Mouse (Mus musculus) thymus, postnatal 10 days (tissue): ENCODE data around the gene Sec1.

ENCODE experiments used
- DNase-seq, 2 experiments: peaks; one replicate each; pipeline ENCODE4 v3.0.0; 2021; ENCODE audit warnings: low spot score in 2 of 2

Gene Sec1

DNA sequence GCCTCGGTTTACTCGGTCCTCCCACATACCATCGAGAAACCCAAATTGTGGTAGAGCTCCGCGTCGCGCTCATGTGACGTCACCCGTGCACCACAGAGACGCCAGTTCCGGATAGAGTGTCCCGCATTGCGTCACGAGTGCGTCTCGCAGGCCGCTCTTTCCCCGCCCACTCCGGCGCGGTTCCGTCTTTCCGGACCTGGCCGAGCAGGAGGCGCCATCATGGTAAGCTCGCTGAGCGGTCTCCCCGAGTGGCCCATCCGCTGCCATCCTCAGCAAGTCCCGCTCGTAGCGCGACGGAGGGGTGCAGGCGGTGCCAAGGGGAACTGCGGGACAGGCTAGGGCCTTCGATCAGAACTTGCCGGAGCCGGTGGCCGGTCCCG lies 23.7 kb upstream of the Sec1 start, which contains the start of gene Sphk2:
Gene Sphk2 (minus strand): TSS at position 85 of the 380 bp plus-strand sequence.
- DNase-seq: peak; percentile 97

DNA sequence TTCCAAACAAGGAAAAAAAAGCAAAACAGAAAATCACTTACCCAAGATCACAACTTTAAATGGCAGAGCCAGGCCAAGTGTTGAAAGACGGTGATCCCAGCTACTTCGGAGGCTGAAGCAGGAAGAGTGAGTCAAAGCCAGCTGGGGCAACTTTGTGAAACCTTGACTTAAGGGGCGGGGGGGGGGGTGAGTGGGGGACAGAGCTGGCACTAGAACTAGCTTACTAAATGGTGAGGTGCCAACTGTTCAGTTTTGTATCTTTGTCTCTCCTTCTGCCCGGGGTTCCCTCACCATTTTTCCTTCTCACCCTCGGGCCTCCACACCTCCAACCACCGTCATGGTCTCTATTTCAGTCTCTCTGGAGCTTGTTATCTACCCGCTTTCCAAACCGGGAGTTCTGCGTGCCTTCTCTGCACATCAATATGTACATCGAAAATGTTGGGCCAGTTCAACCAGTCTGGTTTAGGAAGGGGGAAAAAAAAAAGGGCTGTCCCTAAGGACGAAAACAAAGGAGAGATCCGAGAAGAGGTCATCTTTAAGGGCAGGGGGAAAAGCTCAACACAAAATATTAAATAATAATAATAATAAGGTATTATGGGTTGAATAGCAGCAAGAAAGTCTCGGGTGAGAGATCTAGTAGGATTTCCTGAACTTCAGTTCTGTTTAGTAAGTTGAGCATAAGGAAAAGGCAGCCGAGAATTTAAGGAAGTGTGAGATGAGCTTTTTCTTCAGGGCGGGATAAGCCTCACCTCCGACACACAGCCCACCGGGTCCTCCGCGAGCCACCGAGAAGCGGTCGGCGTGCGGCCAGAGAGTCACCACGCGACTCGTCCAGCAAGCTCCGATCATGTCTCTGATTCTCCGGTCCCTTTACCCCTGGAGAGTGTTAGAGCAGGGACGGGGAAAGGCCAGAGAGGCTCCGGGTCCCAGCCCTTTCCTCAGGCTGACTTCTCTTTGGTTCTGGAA lies 23.0 kb upstream of the Sec1 start:
- peak in 1 of 2 experiments; percentile 7 for DNase-seq

DNA sequence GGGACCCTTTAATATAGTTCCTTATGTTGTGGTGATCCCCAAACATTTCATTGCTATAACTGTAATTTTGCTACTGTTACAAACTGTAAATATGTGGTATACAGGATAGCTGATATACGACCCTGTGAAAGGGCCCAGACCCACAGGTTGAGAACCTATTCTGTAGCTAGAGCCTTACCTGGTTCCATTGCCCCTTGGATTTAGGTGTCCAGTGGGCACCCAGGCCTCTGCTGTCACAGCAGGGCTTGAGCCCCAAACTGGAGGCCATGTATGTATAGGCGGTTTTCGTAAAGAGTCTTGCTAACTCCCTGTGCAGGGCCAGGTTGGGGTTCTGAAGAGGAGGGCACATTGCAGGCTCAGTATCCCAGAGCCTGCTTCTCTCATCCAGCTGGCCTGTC lies 22.3 kb upstream of the Sec1 start:
- DNase-seq: peak in 1 of 2 experiments; percentile 3

DNA sequence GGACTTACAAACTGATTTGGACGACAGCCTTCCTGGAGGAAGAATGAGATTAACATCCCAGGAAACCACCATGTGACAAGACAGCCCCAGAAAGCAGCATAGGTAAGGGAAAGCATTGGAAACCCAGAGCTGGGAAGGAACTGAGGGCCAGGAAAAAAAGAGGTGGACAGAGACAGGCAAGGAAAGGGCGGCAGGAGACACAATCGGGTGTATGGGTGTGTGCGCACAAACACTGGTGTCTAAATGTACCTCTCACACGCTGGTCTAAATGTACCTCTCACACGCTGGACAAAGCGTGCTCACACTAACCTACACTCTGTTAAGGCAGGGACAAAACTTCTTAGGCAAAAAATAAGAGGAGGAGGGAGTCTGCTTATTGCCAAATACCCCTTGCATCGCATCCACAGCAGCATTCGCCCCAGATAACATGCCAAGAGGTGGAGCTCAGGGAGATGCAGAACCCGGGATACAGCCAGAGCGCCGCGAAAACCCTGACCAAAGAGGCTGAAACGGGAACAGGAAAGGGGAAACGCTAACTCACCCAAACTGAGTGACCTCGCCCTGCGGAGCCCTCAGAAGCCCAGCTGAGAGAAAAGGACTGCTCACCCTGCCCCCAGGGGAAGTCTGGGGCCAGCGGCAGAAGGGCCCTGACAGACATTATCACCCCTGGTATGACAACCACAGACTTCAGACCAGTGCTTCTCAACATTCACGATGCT lies 21.7 kb upstream of the Sec1 start:
- DNase-seq: peak in 1 of 2 experiments; percentile 13

DNA sequence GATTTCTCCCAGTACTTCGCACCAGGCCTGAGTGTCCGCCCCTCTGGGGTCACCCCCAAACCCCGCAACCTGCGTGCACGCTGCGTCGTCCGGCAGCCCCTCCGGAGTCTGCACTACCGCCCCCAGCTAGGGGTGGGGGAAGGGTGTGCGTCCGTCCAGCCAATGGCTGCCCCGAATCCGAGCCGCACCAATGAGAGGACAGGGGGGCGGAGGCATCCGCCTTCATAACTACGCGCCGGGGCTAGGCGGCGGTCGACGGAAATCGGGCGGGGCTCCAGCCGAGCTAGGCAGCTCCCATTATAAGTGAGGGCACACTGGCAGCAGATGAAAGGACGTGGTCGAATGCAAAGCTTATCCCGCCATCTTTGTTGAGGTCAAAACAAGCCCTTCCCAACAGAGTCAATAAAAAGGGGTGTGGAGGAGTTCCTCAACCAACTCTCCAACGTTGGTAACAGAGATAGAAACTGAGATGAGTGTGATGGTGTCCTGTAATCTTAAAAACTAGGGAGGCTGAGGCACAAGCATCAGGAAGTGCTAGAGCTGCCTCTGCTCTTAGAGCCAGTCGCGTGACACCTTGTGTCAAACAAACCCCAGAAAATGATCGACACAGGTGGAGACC lies 21.0 kb upstream of the Sec1 start, which contains the start of gene Rpl18:
Gene Rpl18 (plus strand): TSS at position 368 of the 619 bp plus-strand sequence.
- DNase-seq: peak; percentile 96 to 98

DNA sequence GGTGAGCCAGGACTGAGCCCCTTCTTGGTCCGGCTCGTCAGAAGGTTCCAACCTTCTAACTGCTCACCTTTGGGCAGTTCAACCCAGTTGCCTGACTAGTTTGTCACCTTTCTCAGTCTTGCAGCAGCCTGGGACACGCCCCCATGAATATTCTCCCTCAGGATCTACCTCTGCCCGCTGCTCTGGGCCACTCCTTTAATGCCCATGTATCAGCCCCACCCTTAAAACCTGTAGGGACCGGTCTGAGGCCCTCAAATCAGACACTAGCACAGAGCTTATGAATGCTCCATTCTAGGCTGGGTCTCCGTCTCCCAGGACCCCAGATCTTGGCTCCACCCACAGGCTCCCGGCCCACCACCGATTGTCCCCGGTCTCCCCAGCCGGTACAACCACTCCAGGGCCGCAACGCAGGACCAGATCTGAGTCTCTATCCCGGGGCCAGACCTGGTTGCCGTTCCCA lies 20.5 kb upstream of the Sec1 start:
- DNase-seq: no peak

DNA sequence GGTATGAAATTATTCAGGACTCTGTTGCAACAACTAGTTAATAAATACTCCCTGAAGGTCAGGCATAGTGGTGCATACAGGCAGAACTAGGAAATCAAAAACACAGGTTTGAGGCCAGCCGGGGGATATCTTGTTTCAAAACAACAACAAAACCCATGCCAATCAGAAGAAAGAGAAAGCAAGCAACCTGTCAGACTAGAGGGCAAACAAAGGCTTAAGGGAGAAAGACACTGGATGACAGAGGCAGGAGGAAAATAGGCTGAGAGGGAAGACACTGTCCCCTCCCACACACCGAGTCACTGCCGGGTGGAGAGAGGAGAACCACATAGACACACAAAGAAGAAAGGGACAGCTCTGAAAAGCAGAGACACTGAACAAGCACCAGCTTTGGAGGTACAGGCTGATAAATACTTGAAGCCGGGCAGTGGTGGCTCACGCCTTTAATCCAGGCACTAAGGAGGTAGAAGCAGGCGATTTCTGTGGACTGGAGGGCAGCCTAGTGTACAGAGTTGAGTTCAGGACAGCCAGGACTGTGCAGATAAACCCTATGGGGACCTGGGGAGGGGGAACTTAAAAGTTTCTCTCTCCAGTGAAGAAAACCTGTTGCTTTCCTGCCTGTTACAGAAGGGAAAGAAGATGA lies 19.8 kb upstream of the Sec1 start:
- no peak for DNase-seq

DNA sequence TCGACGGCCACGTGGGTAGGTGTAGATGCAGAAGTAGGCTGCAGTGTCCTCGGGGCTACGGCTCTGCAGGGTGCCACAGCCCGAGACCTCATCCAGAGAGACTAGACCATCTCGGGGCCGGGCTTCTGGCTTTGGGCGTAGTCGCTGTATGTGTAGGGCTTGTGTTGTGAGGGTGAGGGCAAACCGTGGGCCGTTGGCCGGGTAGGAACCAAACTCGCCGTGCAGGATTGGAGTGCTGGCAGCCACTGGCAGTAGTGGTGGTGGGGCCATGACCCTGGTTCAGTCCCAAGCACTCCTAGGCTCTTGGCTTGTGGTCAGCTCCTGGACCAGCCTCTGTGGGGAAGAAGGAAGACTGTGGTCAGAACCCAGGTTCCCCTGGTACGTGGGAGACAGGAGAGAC lies 19.2 kb upstream of the Sec1 start:
- no peak for DNase-seq

DNA sequence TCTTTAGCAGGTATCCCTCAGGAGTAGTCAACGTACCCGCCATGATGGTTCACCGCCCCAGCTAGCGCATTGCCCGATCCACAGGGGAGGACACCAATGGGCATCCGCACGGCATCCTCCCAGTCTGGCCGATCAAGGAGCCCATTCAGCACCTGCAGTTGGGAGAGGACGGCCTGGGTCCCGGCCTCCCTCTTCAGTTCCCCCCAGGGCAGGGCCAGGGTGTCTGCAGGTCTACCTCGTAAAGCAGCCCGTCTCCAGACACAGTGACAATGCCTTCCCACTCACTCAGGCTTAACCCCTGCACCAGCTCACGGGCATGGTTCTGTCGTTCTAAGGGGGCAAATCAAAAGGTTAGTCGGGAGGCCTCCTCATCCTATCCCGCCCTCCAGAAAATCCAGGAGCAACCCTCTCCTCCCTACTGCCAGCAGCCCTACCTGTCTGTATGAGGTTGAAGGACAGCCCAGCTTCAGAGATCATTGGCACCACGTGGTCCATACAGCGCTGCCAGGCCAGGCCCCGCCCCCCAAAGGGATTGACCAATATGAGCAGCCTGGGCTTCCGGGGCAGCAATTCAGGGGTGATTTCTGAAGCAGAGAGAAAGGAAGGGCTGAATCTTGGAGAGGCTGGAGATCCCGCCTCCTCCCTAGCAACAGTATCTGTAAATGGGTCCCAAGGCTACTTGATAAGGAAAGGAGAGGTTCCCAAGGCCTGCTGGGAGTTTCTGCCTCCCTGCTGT lies 18.0 kb upstream of the Sec1 start:
- DNase-seq: no peak

DNA sequence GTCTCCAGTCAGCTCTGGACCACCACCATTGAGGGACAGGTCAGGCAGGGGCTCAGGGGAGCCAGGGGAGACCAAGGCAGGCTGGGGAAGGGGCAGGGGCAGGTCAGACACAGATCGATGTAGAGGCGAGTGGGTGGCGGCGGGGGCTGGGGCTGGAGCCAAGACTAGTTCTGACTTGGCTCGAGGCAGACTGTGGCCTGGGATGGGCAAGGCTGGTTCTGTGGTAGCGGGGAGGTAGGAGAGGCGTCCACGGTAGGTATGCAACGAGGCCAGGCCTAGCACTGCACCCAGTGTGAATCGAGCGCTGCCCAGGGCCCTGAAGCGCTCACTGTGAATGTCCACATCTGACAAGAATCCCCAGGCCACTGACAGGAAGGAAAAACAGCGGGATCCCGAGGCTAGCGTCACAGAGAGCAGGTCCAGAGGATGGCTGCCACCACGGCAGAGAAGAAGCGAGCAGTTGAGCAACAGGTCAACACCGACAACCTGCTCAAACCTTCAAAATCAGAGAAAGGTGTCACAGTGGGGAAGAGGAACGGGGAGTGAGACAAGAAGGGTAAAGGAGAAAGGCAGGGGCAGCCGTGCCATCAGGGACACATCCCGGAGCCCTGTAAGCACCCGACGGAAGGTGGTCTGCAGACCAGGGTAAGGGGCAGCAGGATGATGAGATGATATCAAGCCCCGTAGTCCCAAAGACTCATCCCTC lies 17.3 kb upstream of the Sec1 start:
- DNase-seq: no peak

DNA sequence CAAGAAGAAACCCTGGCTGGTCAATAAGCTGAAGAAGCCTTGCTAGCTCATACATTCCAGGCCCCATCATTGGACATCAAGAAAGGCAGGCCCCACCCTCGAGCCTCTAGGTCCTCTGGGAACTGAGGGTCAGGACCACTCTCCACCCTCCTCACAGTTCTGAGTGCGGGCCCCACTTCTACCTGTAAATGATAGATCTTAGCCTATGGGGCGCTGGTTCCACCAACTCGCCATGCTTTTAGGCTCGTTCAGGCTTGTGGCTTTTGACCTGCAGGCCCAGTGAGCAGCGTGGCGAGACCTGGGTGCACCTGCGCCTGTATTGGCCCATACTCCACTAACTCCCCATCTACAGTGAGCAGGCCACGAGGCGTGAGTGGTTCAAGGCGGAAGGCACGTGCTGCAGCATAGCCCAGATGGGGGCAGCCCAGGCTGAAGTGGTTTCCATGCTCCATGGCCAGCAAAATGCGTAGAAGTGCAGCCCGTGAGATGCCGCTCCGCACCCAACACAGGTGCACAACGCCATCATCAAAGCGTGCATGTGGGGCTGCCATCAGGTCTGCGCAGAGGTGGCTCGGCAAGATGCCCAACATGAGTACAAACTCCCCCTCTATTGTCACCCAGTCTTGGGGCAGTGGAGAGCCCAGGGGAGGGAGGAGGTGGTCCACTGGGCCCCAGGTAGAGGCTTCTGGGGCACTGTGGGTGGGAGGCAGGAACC lies 16.4 kb upstream of the Sec1 start:
- DNase-seq: no peak

DNA sequence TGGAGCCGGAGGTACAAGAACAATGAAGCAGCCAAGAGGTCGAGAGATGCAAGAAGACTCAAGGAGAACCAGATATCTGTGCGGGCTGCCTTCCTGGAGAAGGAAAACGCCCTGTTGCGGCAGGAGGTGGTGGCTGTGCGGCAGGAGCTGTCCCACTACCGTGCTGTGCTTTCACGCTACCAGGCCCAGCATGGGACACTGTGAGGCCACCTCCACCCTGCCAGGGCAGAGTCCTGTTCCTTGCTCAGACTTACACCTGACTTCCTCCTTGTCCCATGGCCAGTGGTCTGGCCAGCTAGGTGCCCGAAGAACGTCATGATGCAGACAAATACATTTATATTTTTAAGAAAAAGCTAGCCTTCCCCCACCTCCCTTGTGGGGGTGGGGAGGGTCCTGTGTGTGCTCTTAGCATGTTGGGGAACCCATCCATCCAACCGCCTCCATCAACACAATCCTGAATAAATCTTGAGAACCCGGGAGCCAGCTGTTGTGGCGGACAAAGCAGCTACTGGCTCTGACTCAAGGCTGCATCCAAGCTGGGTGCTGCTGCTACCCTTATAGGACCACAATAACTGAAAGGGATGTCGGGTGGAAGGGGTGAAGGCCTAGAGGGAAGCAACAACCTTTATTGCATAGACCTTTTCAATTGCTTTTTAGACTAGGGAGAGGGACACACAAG lies 15.6 kb upstream of the Sec1 start:
- no peak for DNase-seq

DNA sequence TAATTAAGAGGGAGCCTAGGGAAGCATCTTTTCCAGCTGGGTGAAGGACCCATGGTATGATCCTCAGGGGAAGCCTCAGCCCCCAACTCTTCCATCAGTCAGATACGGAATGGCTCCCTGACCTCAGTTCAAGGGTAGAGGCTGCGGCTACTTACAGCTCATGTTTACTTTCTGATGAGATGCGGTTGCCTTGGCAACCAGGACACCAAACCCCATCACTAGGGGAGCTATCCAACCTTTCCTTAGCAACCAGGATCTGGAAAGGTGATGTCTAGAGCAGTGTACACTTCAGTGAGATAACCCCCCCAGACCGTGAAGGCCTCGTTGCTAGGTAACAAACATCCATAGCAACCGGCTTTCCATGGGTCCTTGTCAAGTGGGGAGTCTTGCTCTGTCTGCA lies 14.8 kb upstream of the Sec1 start:
- DNase-seq: no peak

DNA sequence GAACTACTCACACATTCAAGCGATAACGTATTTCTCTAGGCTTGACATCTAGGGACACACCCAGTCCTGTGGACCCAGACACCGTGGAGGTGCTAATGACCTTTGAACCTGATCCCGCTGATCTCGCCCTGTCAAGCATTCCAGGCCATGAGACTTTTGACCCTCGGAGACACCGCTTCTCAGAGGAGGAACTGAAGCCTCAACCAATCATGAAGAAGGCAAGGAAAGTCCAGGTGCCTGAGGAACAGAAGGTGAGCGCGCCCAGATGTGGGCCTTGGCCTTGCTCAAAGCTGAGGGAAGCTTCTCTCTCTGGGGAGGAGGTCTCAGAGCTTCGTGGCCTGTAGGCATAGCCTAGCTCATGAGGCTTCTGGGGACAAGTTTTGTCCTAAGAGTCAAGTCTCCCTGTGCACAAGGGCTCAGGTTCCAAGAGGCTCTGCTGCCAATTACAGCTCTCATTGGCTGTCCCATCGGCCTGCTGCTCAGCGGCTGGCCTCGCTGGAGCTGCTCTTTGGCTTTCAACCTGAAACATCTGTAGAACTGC lies 14.1 kb upstream of the Sec1 start:
- no peak for DNase-seq

DNA sequence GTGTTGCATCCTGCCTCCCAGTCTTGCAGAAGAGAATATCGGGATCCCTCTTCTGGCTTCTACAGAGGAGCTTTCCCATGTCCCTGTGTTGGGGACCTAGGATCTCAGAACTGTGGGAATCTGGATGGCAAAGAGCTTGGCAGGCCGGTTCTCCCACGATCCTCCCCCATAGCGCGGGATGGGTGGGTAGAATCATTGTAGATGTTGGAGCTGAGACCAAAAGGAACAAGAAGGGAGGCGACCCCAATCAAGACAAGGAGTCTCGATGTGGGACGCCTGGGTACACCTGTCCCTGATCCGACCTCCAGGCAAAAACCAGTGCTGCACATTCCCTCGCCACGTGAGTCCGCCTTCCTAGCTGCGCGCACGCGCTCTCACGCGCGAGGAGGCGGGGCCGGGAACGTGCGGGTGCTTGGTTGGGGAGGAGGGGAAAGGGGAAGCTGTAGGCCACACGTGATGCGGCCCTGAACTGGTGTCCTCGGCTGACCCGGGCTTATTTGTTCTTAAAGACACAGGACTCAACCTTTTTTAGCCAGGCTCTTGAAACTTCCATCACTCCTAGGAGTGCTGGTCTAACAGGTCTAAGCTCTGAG lies 13.3 kb upstream of the Sec1 start:
- peak; percentile 81 to 86 for DNase-seq

DNA sequence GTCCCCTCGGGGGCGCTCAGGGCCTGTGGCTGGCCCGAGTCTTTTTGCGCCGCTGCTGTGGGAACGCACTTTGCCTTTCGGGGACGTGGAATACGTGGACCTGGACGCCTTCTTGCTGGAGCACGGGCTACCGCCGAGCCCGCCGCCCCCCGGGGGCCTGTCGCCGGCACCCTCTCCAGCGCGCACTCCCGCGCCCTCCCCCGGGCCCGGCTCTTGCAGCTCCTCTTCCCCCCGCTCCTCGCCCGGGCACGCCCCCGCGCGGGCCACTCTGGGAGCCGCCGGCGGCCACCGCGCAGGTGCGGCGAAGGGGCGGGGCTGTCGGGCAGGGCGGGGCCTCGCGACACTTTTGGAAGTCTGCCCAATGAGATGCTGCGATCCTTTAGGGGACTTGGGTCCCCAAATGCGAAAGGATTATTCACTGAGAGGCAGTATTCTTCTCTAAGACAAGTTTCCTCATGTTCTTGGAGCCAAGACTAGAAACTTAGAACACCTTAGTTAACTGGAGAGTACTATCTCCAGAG lies 12.6 kb upstream of the Sec1 start:
- peak; percentile 88 to 93 for DNase-seq

DNA sequence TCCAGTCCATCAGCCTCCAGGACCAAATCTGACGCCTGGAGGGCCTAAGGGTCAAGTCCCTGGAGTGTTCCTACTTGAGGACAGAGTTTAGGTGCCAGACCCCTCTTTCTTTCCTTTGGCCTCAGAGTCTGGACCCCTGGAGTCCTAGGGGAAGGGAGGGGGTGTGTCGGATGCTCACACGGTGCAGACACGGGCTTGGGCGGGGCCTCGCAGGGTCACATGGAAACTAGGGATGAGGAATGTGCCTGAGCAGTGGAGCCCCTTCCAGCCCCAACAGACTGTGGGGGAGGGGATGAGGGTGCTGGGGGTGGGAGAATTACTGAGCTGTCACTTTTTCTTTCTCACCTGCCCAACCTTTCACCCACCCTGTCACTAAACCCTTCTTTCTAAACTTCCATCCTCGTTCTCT lies 11.7 kb upstream of the Sec1 start:
- DNase-seq: peak in 1 of 2 experiments; percentile 59

DNA sequence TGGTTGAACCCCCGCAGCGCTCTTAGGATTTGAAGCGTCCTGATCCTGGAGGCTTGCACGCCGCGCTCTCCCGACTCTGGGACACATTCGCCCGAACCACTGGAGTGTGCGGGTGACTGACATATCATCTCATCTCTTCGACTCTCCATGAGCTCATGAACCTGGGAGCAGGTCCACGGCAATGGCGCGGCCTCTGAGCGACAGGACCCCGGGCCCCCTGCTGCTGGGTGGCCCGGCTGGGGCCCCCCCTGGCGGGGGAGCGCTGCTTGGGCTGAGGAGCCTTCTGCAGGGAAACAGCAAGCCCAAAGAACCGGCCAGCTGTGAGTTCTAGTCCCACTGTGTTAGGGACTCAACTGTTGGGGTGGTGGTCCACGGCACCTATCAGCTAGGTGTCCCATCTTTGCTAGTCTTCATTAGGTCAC lies 11.3 kb upstream of the Sec1 start:
- peak; percentile 53 for DNase-seq
